Mouse (Mus musculus) ES-Bruce4 (cell line): ENCODE measurements around the gene Ep300.

Experiments used
- CTCF ChIP-seq: IDR thresholded peaks from one replicate; pipeline ENCODE4 v1.8.1; 2011; ENCODE audit warnings: low read depth, low read length
- EP300 ChIP-seq: IDR thresholded peaks from 2 replicates; pipeline ENCODE4 v1.6.1; 2011; ENCODE audit warnings: low read depth, low read length; ENCODE audit not compliant: insufficient read depth
- POLR2A ChIP-seq: IDR thresholded peaks from one replicate; pipeline ENCODE4 v1.8.1; 2011; ENCODE audit warnings: low read length; ENCODE audit not compliant: insufficient read depth

GRCm38 (mm10) chr15:81586466-81586865 is 1.3 kb downstream of the Ep300 start:
- TF ChIP-seq CTCF: no peak
- no peak for TF ChIP-seq EP300
- TF ChIP-seq POLR2A: no peak
